Mouse (Mus musculus) limb, embryonic 10.5 days (tissue): ENCODE measurements around the gene Rab33b. TPM values are rescaled to one million over a fixed set of nuclear protein-coding genes. Genes with fewer than 3 reads are reported as not detected.
A peak's percentile ranks its signal among the peaks of the same experiment; 100 is the strongest.
"Not testable (repeated sequence)": the region's sequence is repeated elsewhere in the genome, so short reads cannot be mapped to it uniquely, and the experiment has no call there.

Experiments used
- DNase-seq: peaks from one replicate; pipeline ENCODE4 v3.0.0-alpha.2; 2017; ENCODE audit warnings: low spot score
- H3K27ac ChIP-seq: fragments of 300-500 bp; sonication (generic); 2 replicates; pipeline ENCODE4 v1.5.1; 2016; ENCODE audit warnings: mild to moderate bottlenecking
- H3K27me3 ChIP-seq: fragments of 300-500 bp; sonication (generic); 2 replicates; pipeline ENCODE4 v1.6.1; 2016; ENCODE audit warnings: low read depth, mild to moderate bottlenecking; ENCODE audit not compliant: poor library complexity, severe bottlenecking
- H3K36me3 ChIP-seq: fragments of 300-500 bp; sonication (generic); 2 replicates; pipeline ENCODE4 v1.6.1; 2016; ENCODE audit warnings: mild to moderate bottlenecking, moderate library complexity
- H3K4me1 ChIP-seq: fragments of 300-500 bp; sonication (generic); 2 replicates; pipeline ENCODE4 v1.6.1; 2016
- H3K4me3 ChIP-seq: fragments of 300-500 bp; sonication (generic); 2 replicates; pipeline ENCODE4 v1.5.1; 2016; ENCODE audit warnings: mild to moderate bottlenecking, moderate library complexity
- H3K9me3 ChIP-seq: fragments of 300-500 bp; sonication (generic); replicated peaks from 2 replicates; pipeline ENCODE4 v1.6.1; 2016; ENCODE audit warnings: mild to moderate bottlenecking
- whole genome bisulfite sequencing: fragments of 180-500 bp; shearing (Covaris S2); methylation state at CpG from one replicate; pipeline ENCODE4 v1.1.7; 2016; 5-methylcytosine and 5-hydroxymethylcytosine counted together
- polyA plus RNA-seq: library from polyadenylated mRNA; unstranded; fragments of >200 nt; fragmentation: Nextera tagmentation; extraction: Ambion mirVana; gene quantifications from 2 replicates; pipeline ENCODE4 v1.2.1, GENCODE M21; 2016

The Rab33b gene
- polyA plus RNA-seq: 11.2 and 14.2 TPM in 2 replicates

GRCm38 (mm10) chr3:51483741-51484359 is at the start of gene Rab33b:
Rab33b (plus strand) TSS chr3:51483920.
- under 1% methylated on average over 69 of the region's 70 CpGs for WGBS
- DNase-seq: peak; percentile 97
- H3K4me1 ChIP-seq: peaks cover 27% of the 10 kb centered on the region

GRCm38 (mm10) chr3:51434364-51434763 is 49.4 kb upstream of the Rab33b start:
- not testable (repeated sequence) for H3K27me3 ChIP-seq, H3K4me3 ChIP-seq, DNase-seq, H3K4me1 ChIP-seq, H3K27ac ChIP-seq, H3K9me3 ChIP-seq
- WGBS: 88% methylated on average over 5 of the region's 5 CpGs
- peaks cover 58% of the 10 kb centered on the region for H3K36me3 ChIP-seq

More at GRCm38 (mm10) chr3:51483741-51484359, at the start of gene Rab33b:
- no peaks in the 10 kb centered on the region for H3K9me3 ChIP-seq
- H3K4me3 ChIP-seq: peak within 1 kb of the TSS; percentile 86
- peak within 1 kb of the TSS; percentile 95 for H3K27ac ChIP-seq
- H3K36me3 ChIP-seq: peaks cover 8% of the 10 kb centered on the region
- H3K27me3 ChIP-seq: no peaks in the 10 kb centered on the region

GRCm38 (mm10) chr3:51434871-51435595 is 48.7 kb upstream of the Rab33b start:
- no peaks in the 10 kb centered on the region for H3K4me1 ChIP-seq
- peaks cover 63% of the 10 kb centered on the region for H3K36me3 ChIP-seq
- DNase-seq: no peak
- WGBS: 92% methylated on average over 3 of the region's 3 CpGs
- H3K4me3 ChIP-seq: no peak overlapping the region
- no peaks in the 10 kb centered on the region for H3K27me3 ChIP-seq
- no peak overlapping the region for H3K27ac ChIP-seq
- no peaks in the 10 kb centered on the region for H3K9me3 ChIP-seq

- Histone ChIP-seq H3K27ac (no peak overlapping the region), H3K36me3 (peaks cover 97% of the 10 kb centered on the region), H3K9me3 (no peaks in the 10 kb centered on the region), H3K4me1 (peaks cover 10% of the 10 kb centered on the region), H3K4me3 (no peak overlapping the region), H3K27me3 (no peaks in the 10 kb centered on the region)
- no peak for DNase-seq
- WGBS: 88% methylated on average over 2 of the region's 2 CpGs
Observed at GRCm38 (mm10) chr3:51468530-51468929, 15.2 kb upstream of the Rab33b start.

- Histone ChIP-seq H3K4me1 (no peaks in the 10 kb centered on the region), H3K36me3 (peaks cover 47% of the 10 kb centered on the region), H3K27me3 (no peaks in the 10 kb centered on the region), H3K27ac (no peak overlapping the region), H3K4me3 (no peak overlapping the region), H3K9me3 (no peaks in the 10 kb centered on the region)
- WGBS: 82% methylated on average over 4 of the region's 4 CpGs
- DNase-seq: no peak
Observed at GRCm38 (mm10) chr3:51475706-51476105, 8.0 kb upstream of the Rab33b start.

- no peak for DNase-seq
- no peaks in the 10 kb centered on the region for H3K9me3 ChIP-seq
- peaks cover 7% of the 10 kb centered on the region for H3K36me3 ChIP-seq
- no peak overlapping the region for H3K27ac ChIP-seq
- 51% methylated on average over 2 of the region's 2 CpGs for WGBS
- no peak overlapping the region for H3K4me3 ChIP-seq
- H3K4me1 ChIP-seq: peaks cover 19% of the 10 kb centered on the region
- H3K27me3 ChIP-seq: no peaks in the 10 kb centered on the region
Observed at GRCm38 (mm10) chr3:51479893-51480292, 3.8 kb upstream of the Rab33b start.

GRCm38 (mm10) chr3:51481059-51481458 is 2.7 kb upstream of the Rab33b start:
- Histone ChIP-seq H3K27ac (no peak overlapping the region), H3K9me3 (no peaks in the 10 kb centered on the region), H3K4me1 (peaks cover 27% of the 10 kb centered on the region), H3K4me3 (no peak overlapping the region), H3K27me3 (no peaks in the 10 kb centered on the region), H3K36me3 (peaks cover 2% of the 10 kb centered on the region; the same call in 1 of the 2 replicates)
- peak; percentile 64 for DNase-seq

GRCm38 (mm10) chr3:51481881-51482280 is 1.8 kb upstream of the Rab33b start:
- H3K36me3 ChIP-seq: peaks cover 5% of the 10 kb centered on the region
- no peaks in the 10 kb centered on the region for H3K9me3 ChIP-seq
- H3K4me3 ChIP-seq: no peak overlapping the region
- H3K27ac ChIP-seq: no peak overlapping the region
- H3K4me1 ChIP-seq: peaks cover 27% of the 10 kb centered on the region
- 69% methylated on average over 3 of the region's 3 CpGs for WGBS
- no peak for DNase-seq
- H3K27me3 ChIP-seq: no peaks in the 10 kb centered on the region

- Histone ChIP-seq H3K36me3 (peaks cover 5% of the 10 kb centered on the region), H3K4me3 (peak overlapping the region; percentile 86), H3K9me3 (no peaks in the 10 kb centered on the region), H3K27me3 (no peaks in the 10 kb centered on the region), H3K4me1 (peaks cover 27% of the 10 kb centered on the region), H3K27ac (peak overlapping the region; percentile 95; the same call in 1 of the 2 replicates)
- DNase-seq: no peak
- 80% methylated on average over 3 of the region's 3 CpGs for WGBS
Observed at GRCm38 (mm10) chr3:51482781-51483180, 939 bp upstream of the Rab33b start.

GRCm38 (mm10) chr3:51484370-51484769 is 650 bp downstream of the Rab33b start:
- H3K4me1 ChIP-seq: peaks cover 27% of the 10 kb centered on the region
- no peaks in the 10 kb centered on the region for H3K27me3 ChIP-seq
- under 1% methylated on average over 33 of the region's 33 CpGs for WGBS
- DNase-seq: no peak
- H3K9me3 ChIP-seq: no peaks in the 10 kb centered on the region
- H3K36me3 ChIP-seq: peaks cover 8% of the 10 kb centered on the region
- H3K27ac ChIP-seq: peak overlapping the region; percentile 95
- H3K4me3 ChIP-seq: peak overlapping the region; percentile 86

GRCm38 (mm10) chr3:51485347-51485746 is 1.6 kb downstream of the Rab33b start:
- Histone ChIP-seq H3K4me1 (peaks cover 27% of the 10 kb centered on the region), H3K36me3 (peaks cover 8% of the 10 kb centered on the region), H3K9me3 (no peaks in the 10 kb centered on the region), H3K4me3 (peak overlapping the region; percentile 86), H3K27me3 (no peaks in the 10 kb centered on the region), H3K27ac (no peak overlapping the region)
- DNase-seq: no peak
- 81% methylated on average over 4 of the region's 4 CpGs for WGBS

- H3K9me3 ChIP-seq: no peaks in the 10 kb centered on the region
- WGBS: 91% methylated on average over 4 of the region's 4 CpGs
- H3K27ac ChIP-seq: no peak overlapping the region
- peaks cover 8% of the 10 kb centered on the region for H3K36me3 ChIP-seq
- H3K4me1 ChIP-seq: peaks cover 27% of the 10 kb centered on the region
- DNase-seq: no peak
- H3K4me3 ChIP-seq: no peak overlapping the region
- H3K27me3 ChIP-seq: no peaks in the 10 kb centered on the region
Observed at GRCm38 (mm10) chr3:51486491-51487195, 2.9 kb downstream of the Rab33b start.
